Mouse (Mus musculus) liver, adult 2 months (tissue): ENCODE data around the gene Enoph1. TPM values are rescaled to one million over a fixed set of nuclear protein-coding genes. Genes with fewer than 3 reads are reported as not detected.

Source experiments
- DNase-seq: peaks from one replicate; pipeline ENCODE4 v3.0.0-alpha.2; 2011; ENCODE audit warnings: low read depth, low spot score; ENCODE audit errors: extremely low read depth
- H3K27ac ChIP-seq: fragments of 200-500 bp; replicated peaks from 2 replicates; pipeline ENCODE4 v1.5.1; 2012; ENCODE audit warnings: low read depth, mild to moderate bottlenecking, control low read depth, inconsistent platforms, low read length; ENCODE audit not compliant: insufficient read depth
- H3K27me3 ChIP-seq: fragments of 200-500 bp; 2 replicates; pipeline ENCODE4 v1.6.1; 2012; ENCODE audit warnings: mild to moderate bottlenecking, moderate library complexity, low read length, inconsistent platforms; ENCODE audit not compliant: control insufficient read depth, insufficient read depth
- H3K36me3 ChIP-seq: fragments of 200-500 bp; 2 replicates; pipeline ENCODE4 v1.6.1; 2012; ENCODE audit warnings: low read length, inconsistent platforms; ENCODE audit not compliant: control insufficient read depth, insufficient read depth
- H3K4me1 ChIP-seq: fragments of 200-500 bp; 2 replicates; pipeline ENCODE4 v1.6.1; 2011; ENCODE audit warnings: low read length; ENCODE audit not compliant: control insufficient read depth, insufficient read depth
- H3K4me3 ChIP-seq: fragments of 200-500 bp; 2 replicates; pipeline ENCODE4 v1.5.1; 2011; ENCODE audit warnings: low read depth, mild to moderate bottlenecking, control low read depth, low read length, moderate library complexity; ENCODE audit not compliant: insufficient read depth
- H3K79me2 ChIP-seq: fragments of 200-500 bp; 2 replicates; pipeline ENCODE4 v1.6.1; 2012; ENCODE audit warnings: inconsistent platforms, mild to moderate bottlenecking, low read length, moderate library complexity; ENCODE audit not compliant: control insufficient read depth, insufficient read depth
- H3K9ac ChIP-seq: fragments of 200-500 bp; 2 replicates; pipeline ENCODE4 v1.6.1; 2012; ENCODE audit warnings: low read depth, mild to moderate bottlenecking, control low read depth, inconsistent platforms, low read length
- CTCF ChIP-seq: fragments of 200-500 bp; IDR thresholded peaks from 2 replicates; pipeline ENCODE4 v1.5.1; 2011; ENCODE audit warnings: low read depth, low read length, control low read depth
- POLR2A ChIP-seq: fragments of 200-500 bp; IDR thresholded peaks from 2 replicates; pipeline ENCODE4 v1.6.1; 2011; ENCODE audit warnings: low read length, control low read depth; ENCODE audit not compliant: insufficient read depth; ENCODE audit errors: extremely low read depth
- WGBS: fragments of 180-500 bp; shearing (Covaris S2); methylation state at CpG from one replicate; pipeline ENCODE4 v1.1.7; 2018; 5-methylcytosine and 5-hydroxymethylcytosine counted together
- polyA plus RNA-seq: library from polyadenylated mRNA; depleted of rRNA; stranded (reverse); fragments of >200 nt; gene quantifications from 2 replicates; pipeline ENCODE4 v1.2.3, GENCODE M21; 2012
- total RNA-seq: library from RNA; depleted of rRNA; stranded (reverse); fragments of >200 nt; gene quantifications from 2 replicates; pipeline ENCODE4 v1.2.3, GENCODE M21; 2014

The Enoph1 gene
- total and polyA plus RNA-seq, 2 experiments: 5.9 to 6.2 TPM

DNA sequence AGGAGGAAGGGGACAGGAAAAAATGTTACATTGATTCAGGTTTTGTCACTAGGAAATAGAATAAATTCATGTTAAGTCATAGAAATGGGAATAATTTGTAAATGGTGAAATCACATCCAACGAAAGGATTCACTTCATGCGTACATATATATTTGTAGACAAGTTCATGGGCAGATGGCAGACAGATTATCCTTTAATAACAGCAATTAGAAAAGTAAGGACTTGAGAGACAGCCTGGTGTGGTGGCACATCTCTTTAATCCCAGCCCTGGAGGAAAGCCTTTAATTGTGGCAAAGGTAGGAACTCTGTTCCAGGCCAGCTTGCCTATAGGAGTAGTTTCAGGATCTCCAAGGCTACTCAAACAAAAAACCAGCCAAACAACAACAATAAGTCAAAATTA, 29.7 kb downstream of the Enoph1 start:
- 91% methylated on average over 2 of the region's 2 CpGs for WGBS
- Histone ChIP-seq H3K9ac (no peak overlapping the region), H3K27ac (no peak overlapping the region), H3K27me3 (no peaks in the 10 kb centered on the region), H3K36me3 (no peaks in the 10 kb centered on the region), H3K79me2 (no peaks in the 10 kb centered on the region), H3K4me3 (no peak overlapping the region), H3K4me1 (no peaks in the 10 kb centered on the region)
- TF ChIP-seq CTCF (no peak), POLR2A (no peak)
- no peak for DNase-seq

DNA sequence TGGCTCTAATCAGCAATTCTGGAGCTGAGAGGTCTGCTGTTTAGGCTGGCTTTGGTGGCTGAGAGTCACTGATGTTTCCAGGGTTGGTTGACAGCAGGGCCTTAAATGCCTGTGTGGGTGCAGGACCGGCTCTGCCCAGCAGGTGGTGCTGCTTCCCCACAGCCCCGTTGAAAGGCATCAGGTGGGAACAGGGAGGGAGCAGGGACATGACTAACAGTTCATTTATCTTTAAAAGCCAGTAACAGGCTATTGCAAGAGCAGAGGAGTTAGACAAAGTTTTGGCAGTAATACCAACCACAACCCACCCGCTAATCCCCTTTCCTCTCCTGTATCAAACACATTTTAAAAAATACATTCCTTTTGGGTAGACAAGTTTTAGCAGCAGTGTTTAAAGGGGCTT, 30.5 kb downstream of the Enoph1 start:
- TF ChIP-seq POLR2A: no peak
- peak; percentile 99 for TF ChIP-seq CTCF
- Histone ChIP-seq H3K36me3 (no peaks in the 10 kb centered on the region), H3K4me1 (no peaks in the 10 kb centered on the region), H3K27me3 (no peaks in the 10 kb centered on the region), H3K27ac (no peak overlapping the region), H3K9ac (no peak overlapping the region), H3K4me3 (no peak overlapping the region; the same call in 1 of the 2 replicates), H3K79me2 (no peaks in the 10 kb centered on the region)
- 31% methylated on average over 3 of the region's 3 CpGs for WGBS
- DNase-seq: peak; percentile 24

DNA sequence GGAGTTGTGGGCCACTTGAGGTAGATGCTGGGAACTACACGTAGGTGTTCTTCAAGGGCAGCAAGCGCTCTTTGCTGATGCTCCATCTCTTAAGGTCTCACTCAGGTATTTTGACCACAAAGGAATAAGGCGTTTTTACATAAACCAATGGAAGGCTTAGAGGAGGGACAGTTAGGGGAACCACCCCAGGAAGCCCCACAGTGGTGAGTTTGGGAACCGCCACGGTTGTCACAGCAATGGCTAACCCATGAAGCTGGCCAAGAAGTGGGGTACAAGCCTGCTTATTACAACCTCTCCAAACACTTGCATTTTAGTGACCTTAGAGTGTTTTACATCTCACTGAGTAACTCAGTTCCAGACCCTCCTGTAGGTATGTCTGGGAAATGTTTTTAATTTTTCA, 31.8 kb downstream of the Enoph1 start:
- Histone ChIP-seq H3K4me3 (no peak overlapping the region), H3K27me3 (no peaks in the 10 kb centered on the region), H3K9ac (no peak overlapping the region), H3K27ac (no peak overlapping the region), H3K79me2 (no peaks in the 10 kb centered on the region), H3K4me1 (no peaks in the 10 kb centered on the region), H3K36me3 (no peaks in the 10 kb centered on the region)
- no peak for TF ChIP-seq CTCF
- TF ChIP-seq POLR2A: no peak
- DNase-seq: no peak
- 98% methylated on average over 5 of the region's 5 CpGs for WGBS

DNA sequence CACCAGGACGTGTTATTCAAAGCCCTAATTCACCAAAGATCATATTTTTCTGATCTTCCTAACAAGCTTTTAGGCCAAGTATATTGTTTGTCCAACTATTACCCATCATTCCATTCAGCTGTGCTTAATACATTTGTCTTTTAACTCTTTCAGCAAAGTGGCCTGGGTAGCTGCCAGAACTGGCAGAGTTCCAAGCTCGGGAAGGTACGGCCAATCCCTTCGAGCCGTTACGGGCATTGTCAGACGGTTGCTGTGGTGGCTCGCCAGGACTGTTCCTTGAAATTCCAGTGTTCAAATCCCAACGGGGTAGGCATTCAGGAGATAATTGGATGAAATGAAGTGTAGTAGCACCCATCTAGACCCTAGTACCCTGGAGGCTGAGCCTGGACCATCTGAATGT, 32.8 kb downstream of the Enoph1 start:
- WGBS: 92% methylated on average over 9 of the region's 9 CpGs
- no peaks in the 10 kb centered on the region for H3K27me3 ChIP-seq
- no peak overlapping the region for H3K4me3 ChIP-seq
- no peak for DNase-seq
- no peak overlapping the region for H3K9ac ChIP-seq
- TF ChIP-seq CTCF (no peak), POLR2A (no peak)
- H3K79me2 ChIP-seq: no peaks in the 10 kb centered on the region
- H3K36me3 ChIP-seq: no peaks in the 10 kb centered on the region
- H3K4me1 ChIP-seq: no peaks in the 10 kb centered on the region
- no peak overlapping the region for H3K27ac ChIP-seq

DNA sequence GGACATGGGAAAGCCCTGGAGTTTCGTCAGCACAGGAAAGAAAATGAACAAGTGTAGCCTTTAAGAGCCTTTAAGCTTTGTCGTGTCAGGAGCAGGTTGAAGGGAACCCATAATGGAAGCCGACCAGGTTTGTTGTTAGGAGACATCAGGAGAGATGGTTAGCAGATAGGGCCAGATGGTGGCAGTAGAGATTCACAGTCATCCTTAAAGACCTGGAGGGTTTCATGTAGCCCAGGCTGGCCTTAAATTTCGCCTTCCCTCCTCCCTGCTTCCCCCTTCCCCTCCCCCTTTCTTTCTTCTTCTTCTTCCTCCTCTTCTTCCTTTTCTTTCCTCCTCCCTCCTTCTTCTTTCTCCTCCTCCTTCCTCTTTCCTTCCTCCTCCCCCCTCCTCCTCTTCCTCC, 34.8 kb downstream of the Enoph1 start:
- Histone ChIP-seq H3K4me3 (no peak overlapping the region), H3K27ac (no peak overlapping the region), H3K36me3 (no peaks in the 10 kb centered on the region), H3K9ac (no peak overlapping the region), H3K79me2 (no peaks in the 10 kb centered on the region), H3K27me3 (no peaks in the 10 kb centered on the region), H3K4me1 (no peaks in the 10 kb centered on the region)
- 66% methylated on average over 4 of the region's 4 CpGs for WGBS
- DNase-seq: no peak
- TF ChIP-seq CTCF: no peak
- no peak for TF ChIP-seq POLR2A

DNA sequence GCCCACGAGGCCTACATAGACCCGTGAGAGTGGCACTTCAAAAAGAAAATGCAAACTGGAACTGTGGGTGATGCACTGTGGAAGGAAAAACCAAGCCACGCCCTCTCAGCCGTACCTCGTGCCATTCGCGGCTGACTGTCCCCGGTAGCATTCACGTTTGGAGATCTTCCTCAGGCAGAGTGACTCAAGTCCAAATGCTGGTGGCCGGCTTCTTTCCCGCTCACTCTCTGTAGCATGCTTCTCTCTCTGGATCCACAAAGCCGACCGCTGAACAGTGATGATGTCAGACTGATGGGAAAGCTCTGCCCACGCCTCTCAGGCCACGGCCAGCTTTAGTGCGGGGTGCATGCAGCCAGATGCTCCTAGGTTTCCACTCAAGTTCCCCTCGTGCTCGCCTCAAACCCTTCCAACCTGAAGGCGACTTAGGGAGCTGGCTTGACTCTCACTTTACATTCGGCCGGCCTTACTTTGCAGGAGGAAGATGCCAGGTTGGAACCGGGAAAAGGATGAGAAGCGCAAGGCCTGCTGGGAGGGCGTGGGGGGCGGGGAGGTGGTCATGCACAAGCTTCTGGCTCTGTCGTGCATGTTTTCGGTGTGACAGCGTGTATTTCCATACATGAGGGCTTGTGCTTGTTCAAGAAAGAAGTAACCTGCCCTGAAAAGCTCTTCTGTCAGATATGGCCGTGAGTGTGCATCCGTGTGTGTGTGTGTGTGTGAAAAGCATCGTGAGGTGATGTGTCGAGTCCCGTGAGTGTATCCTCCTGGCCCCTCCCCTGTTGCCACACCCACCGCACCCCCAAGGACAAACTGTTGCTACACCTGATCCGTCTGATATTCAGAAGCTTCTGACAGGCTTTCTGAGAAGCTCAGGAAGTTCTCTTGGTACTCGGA, 39.5 kb downstream of the Enoph1 start:
- no peak for DNase-seq
- WGBS: 54% methylated on average over 36 of the region's 36 CpGs
- no peak overlapping the region for H3K27ac ChIP-seq
- H3K27me3 ChIP-seq: no peaks in the 10 kb centered on the region
- TF ChIP-seq CTCF (no peak), POLR2A (no peak)
- no peaks in the 10 kb centered on the region for H3K4me1 ChIP-seq
- H3K79me2 ChIP-seq: no peaks in the 10 kb centered on the region
- no peak overlapping the region for H3K9ac ChIP-seq
- no peaks in the 10 kb centered on the region for H3K36me3 ChIP-seq
- peak overlapping the region; percentile 4; the same call in 1 of the 2 replicates for H3K4me3 ChIP-seq
